Mouse (Mus musculus) megakaryocyte progenitor cell, adult 5-6 weeks (primary cell): ENCODE data around the gene Kri1. TPM values are rescaled to one million over a fixed set of nuclear protein-coding genes. Genes with fewer than 3 reads are reported as not detected.

ENCODE experiments used
- total RNA-seq, 2 experiments: library from RNA; stranded (forward) in 1 of 2; stranded (reverse) in 1 of 2; fragments of 157-497, 149-512 nt in 1 of 2; fragments of 200-1000 nt in 1 of 2; gene quantifications; 2 replicates each; pipeline versions ENCODE4 v1.2.3 to v1.2.4; 2015 to 2017

Kri1 gene
- total RNA-seq, 2 experiments from 2014 or later = 38.8 to 83.1 TPM

Other genes with a start within 250 kb of the Kri1 start
- 1.6 TPM in 1 of 2 replicates, not detected in the other for gene Zglp1, start 220.9 kb downstream of the Kri1 start, total RNA-seq (2015)
- 0.96 TPM in 1 of 2 replicates, not detected in the other for gene Zglp1, start 220.9 kb downstream of the Kri1 start, total RNA-seq (2017)
- gene Gm49373, start 214.9 kb downstream of the Kri1 start, total RNA-seq (2015) = 1.0 and 1.9 TPM in 2 replicates
- not detected in 2 replicates for gene Gm49373, start 214.9 kb downstream of the Kri1 start, total RNA-seq (2017)
- gene Fdx1l, start 214.4 kb downstream of the Kri1 start, total RNA-seq (2015) = 20.5 and 25.2 TPM in 2 replicates
- 41.5 and 64.8 TPM in 2 replicates for gene Fdx1l, start 214.4 kb downstream of the Kri1 start, total RNA-seq (2017)
- 64.5 and 66.7 TPM in 2 replicates for gene Gm38431, start 196.0 kb downstream of the Kri1 start, total RNA-seq (2015)
- gene Gm38431, start 196.0 kb downstream of the Kri1 start, total RNA-seq (2017) = 4.0 and 4.5 TPM in 2 replicates
- 48.4 and 60.3 TPM in 2 replicates for gene Raver1, start 196.0 kb downstream of the Kri1 start, total RNA-seq (2015)
- 28.4 and 30.0 TPM in 2 replicates for gene Raver1, start 196.0 kb downstream of the Kri1 start, total RNA-seq (2017)
- gene Tyk2, start 156.7 kb downstream of the Kri1 start, total RNA-seq (2015) = 12.0 and 12.5 TPM in 2 replicates
- gene Tyk2, start 156.7 kb downstream of the Kri1 start, total RNA-seq (2017) = 16.7 and 17.9 TPM in 2 replicates
- gene Cdc37, start 138.0 kb downstream of the Kri1 start, total RNA-seq (2015) = 69.7 and 72.1 TPM in 2 replicates
- gene Cdc37, start 138.0 kb downstream of the Kri1 start, total RNA-seq (2017) = 283 and 351 TPM in 2 replicates
- 11.8 and 15.2 TPM in 2 replicates for gene Pde4a, start 122.3 kb downstream of the Kri1 start, total RNA-seq (2015)
- 4.0 and 5.0 TPM in 2 replicates for gene Pde4a, start 122.3 kb downstream of the Kri1 start, total RNA-seq (2017)
- gene Keap1, start 48.6 kb downstream of the Kri1 start, total RNA-seq (2015) = 17.2 and 18.3 TPM in 2 replicates
- gene Keap1, start 48.6 kb downstream of the Kri1 start, total RNA-seq (2017) = 35.3 and 38.4 TPM in 2 replicates
- 0.10 TPM in 1 of 2 replicates, not detected in the other for gene S1pr5, start 39.5 kb downstream of the Kri1 start, total RNA-seq (2015)
- gene S1pr5, start 39.5 kb downstream of the Kri1 start, total RNA-seq (2017) = 0.29 TPM in 1 of 2 replicates, not detected in the other
- gene Atg4d, start 22.7 kb downstream of the Kri1 start, total RNA-seq (2015) = 3.9 and 5.0 TPM in 2 replicates
- 6.1 and 7.0 TPM in 2 replicates for gene Atg4d, start 22.7 kb downstream of the Kri1 start, total RNA-seq (2017)
- gene Cdkn2d, start 3.4 kb upstream of the Kri1 start, total RNA-seq (2015) = 24.1 and 24.3 TPM in 2 replicates
- gene Cdkn2d, start 3.4 kb upstream of the Kri1 start, total RNA-seq (2017) = 11.2 and 16.1 TPM in 2 replicates
- 0.32 and 0.57 TPM in 2 replicates for gene Ap1m2, start 24.4 kb upstream of the Kri1 start, total RNA-seq (2015)
- gene Ap1m2, start 24.4 kb upstream of the Kri1 start, total RNA-seq (2017) = 0.44 and 2.8 TPM in 2 replicates
- 80.9 and 85.5 TPM in 2 replicates for gene Slc44a2, start 32.7 kb upstream of the Kri1 start, total RNA-seq (2015)
- gene Slc44a2, start 32.7 kb upstream of the Kri1 start, total RNA-seq (2017) = 66.8 and 68.2 TPM in 2 replicates
- 55.7 and 56.9 TPM in 2 replicates for gene Ilf3, start 79.9 kb upstream of the Kri1 start, total RNA-seq (2015)
- gene Ilf3, start 79.9 kb upstream of the Kri1 start, total RNA-seq (2017) = 97.5 and 100 TPM in 2 replicates
- gene Qtrt1, start 123.9 kb upstream of the Kri1 start, total RNA-seq (2015) = 34.0 and 37.9 TPM in 2 replicates
- gene Qtrt1, start 123.9 kb upstream of the Kri1 start, total RNA-seq (2017) = 16.0 and 27.9 TPM in 2 replicates
- 63.4 and 64.5 TPM in 2 replicates for gene Dnm2, start 136.9 kb upstream of the Kri1 start, total RNA-seq (2015)
- gene Dnm2, start 136.9 kb upstream of the Kri1 start, total RNA-seq (2017) = 87.0 and 89.9 TPM in 2 replicates
- gene Tmed1, start 222.3 kb upstream of the Kri1 start, total RNA-seq (2015) = 8.5 and 8.6 TPM in 2 replicates
- gene Tmed1, start 222.3 kb upstream of the Kri1 start, total RNA-seq (2017) = 16.2 and 19.5 TPM in 2 replicates
- 17.9 and 28.6 TPM in 2 replicates for gene AB124611, start 238.2 kb upstream of the Kri1 start, total RNA-seq (2015)
- 29.6 and 45.9 TPM in 2 replicates for gene AB124611, start 238.2 kb upstream of the Kri1 start, total RNA-seq (2017)